Mouse (Mus musculus): ENCODE measurements at regions not wholly inside any gene's neighbourhood (a gene's known extent, or its start where the extent isn't known, plus 50 kb on each side); places are given as distances from the start of the nearest gene placed in this dataset.

GRCm38 (mm10) chr19:44686061-44686460 is 69.8 kb upstream of the Pax2 start:
- H3K4me2 ChIP-seq (replicated peaks): no peak overlapping the region
- peaks cover 85% of the 10 kb centered on the region for H3K27me3 ChIP-seq
- peaks cover 6% of the 10 kb centered on the region; the same call in 1 of the 2 replicates for H3K4me1 ChIP-seq
- no peak overlapping the region for H3K27ac ChIP-seq (replicated peaks)
- no peak overlapping the region for H3K4me3 ChIP-seq (replicated peaks)
- ATAC-seq (ENCODE audit: insufficient number of reproducible peaks, low FRiP score, low TSS enrichment, low read depth): no peak
- H3K9ac ChIP-seq: no peak overlapping the region
- H3K36me3 ChIP-seq: no peaks in the 10 kb centered on the region
- H3K9me3 ChIP-seq (replicated peaks): no peaks in the 10 kb centered on the region
- WGBS: 41% methylated on average over 7 of the region's 7 CpGs

GRCm38 (mm10) chr19:44692396-44692795 is 63.4 kb upstream of the Pax2 start:
- Histone ChIP-seq H3K9me3 (replicated peaks) (no peaks in the 10 kb centered on the region), H3K9ac (no peak overlapping the region), H3K36me3 (no peaks in the 10 kb centered on the region), H3K4me2 (replicated peaks) (peak overlapping the region; percentile 31), H3K4me1 (peaks cover 6% of the 10 kb centered on the region), H3K27me3 (peaks cover 76% of the 10 kb centered on the region), H3K27ac (replicated peaks) (no peak overlapping the region), H3K4me3 (replicated peaks) (peak overlapping the region; percentile 10; the same call in 1 of the 2 replicates)
- under 1% methylated on average over 17 of the region's 17 CpGs for WGBS
- no peak for ATAC-seq (ENCODE audit: insufficient number of reproducible peaks, low FRiP score, low TSS enrichment, low read depth)

GRCm38 (mm10) chr19:44692816-44693215 is 63.0 kb upstream of the Pax2 start:
- under 1% methylated on average over 16 of the region's 16 CpGs for WGBS
- H3K27me3 ChIP-seq: peaks cover 76% of the 10 kb centered on the region
- H3K4me2 ChIP-seq (replicated peaks): peak overlapping the region; percentile 31
- peaks cover 6% of the 10 kb centered on the region for H3K4me1 ChIP-seq
- H3K9ac ChIP-seq: no peak overlapping the region
- H3K4me3 ChIP-seq (replicated peaks): peak overlapping the region; percentile 10; the same call in 1 of the 2 replicates
- H3K36me3 ChIP-seq: no peaks in the 10 kb centered on the region
- H3K27ac ChIP-seq (replicated peaks): no peak overlapping the region
- no peaks in the 10 kb centered on the region for H3K9me3 ChIP-seq (replicated peaks)
- peak; percentile 29; the same call in 1 of the 2 replicates for ATAC-seq (ENCODE audit: insufficient number of reproducible peaks, low FRiP score, low TSS enrichment, low read depth)

- no peaks in the 10 kb centered on the region for H3K36me3 ChIP-seq
Measured at GRCm38 (mm10) chr19:44695331-44695730, 60.5 kb upstream of the Pax2 start.

GRCm38 (mm10) chr19:44696059-44696712 is 59.7 kb upstream of the Pax2 start:
- ATAC-seq (ENCODE audit: insufficient number of reproducible peaks, low FRiP score, low TSS enrichment, low read depth): no peak
- peaks cover 6% of the 10 kb centered on the region for H3K4me1 ChIP-seq
- no peaks in the 10 kb centered on the region for H3K9me3 ChIP-seq (replicated peaks)
- H3K27ac ChIP-seq (replicated peaks): no peak overlapping the region
- no peak overlapping the region for H3K4me2 ChIP-seq (replicated peaks)
- no peak overlapping the region for H3K4me3 ChIP-seq (replicated peaks)
- H3K36me3 ChIP-seq: no peaks in the 10 kb centered on the region
- peaks cover 78% of the 10 kb centered on the region for H3K27me3 ChIP-seq
- 14% methylated on average over 8 of the region's 8 CpGs for WGBS
- no peak overlapping the region for H3K9ac ChIP-seq

More at GRCm38 (mm10) chr19:44695331-44695730, 60.5 kb upstream of the Pax2 start:
- Histone ChIP-seq H3K9ac (no peak overlapping the region), H3K9me3 (replicated peaks) (no peaks in the 10 kb centered on the region), H3K27ac (replicated peaks) (no peak overlapping the region), H3K4me2 (replicated peaks) (no peak overlapping the region), H3K27me3 (peaks cover 86% of the 10 kb centered on the region), H3K4me3 (replicated peaks) (no peak overlapping the region), H3K4me1 (peaks cover 6% of the 10 kb centered on the region)
- WGBS: 5% methylated on average over 3 of the region's 3 CpGs
- ATAC-seq (ENCODE audit: insufficient number of reproducible peaks, low FRiP score, low TSS enrichment, low read depth): no peak

GRCm38 (mm10) chr19:44696773-44697172 is 59.1 kb upstream of the Pax2 start:
- ATAC-seq (ENCODE audit: insufficient number of reproducible peaks, low FRiP score, low TSS enrichment, low read depth): no peak
- no peak overlapping the region for H3K27ac ChIP-seq (replicated peaks)
- H3K27me3 ChIP-seq: peaks cover 81% of the 10 kb centered on the region
- WGBS: 42% methylated on average over 9 of the region's 9 CpGs
- no peaks in the 10 kb centered on the region for H3K9me3 ChIP-seq (replicated peaks)
- H3K36me3 ChIP-seq: no peaks in the 10 kb centered on the region
- H3K4me3 ChIP-seq (replicated peaks): no peak overlapping the region
- H3K9ac ChIP-seq: no peak overlapping the region
- no peak overlapping the region for H3K4me2 ChIP-seq (replicated peaks)
- H3K4me1 ChIP-seq: peaks cover 6% of the 10 kb centered on the region

GRCm38 (mm10) chr19:44698382-44699256 is 57.2 kb upstream of the Pax2 start:
- H3K27ac ChIP-seq (replicated peaks): no peak overlapping the region
- H3K9me3 ChIP-seq (replicated peaks): no peaks in the 10 kb centered on the region
- no peaks in the 10 kb centered on the region for H3K36me3 ChIP-seq
- H3K4me3 ChIP-seq (replicated peaks): no peak overlapping the region
- H3K9ac ChIP-seq: no peak overlapping the region
- H3K4me2 ChIP-seq (replicated peaks): no peak overlapping the region
- H3K27me3 ChIP-seq: peaks cover 78% of the 10 kb centered on the region
- ATAC-seq (ENCODE audit: insufficient number of reproducible peaks, low FRiP score, low TSS enrichment, low read depth): no peak
- WGBS: 22% methylated on average over 21 of the region's 21 CpGs
- no peaks in the 10 kb centered on the region for H3K4me1 ChIP-seq
